Mouse (Mus musculus): ENCODE results near the gene Dock2. TPM values are rescaled to one million over a fixed set of nuclear protein-coding genes. Genes with fewer than 3 reads are reported as not detected.

Dock2 gene
- total and polyA plus RNA-seq, 2 experiments from 2014 or later, result 1.0 to 1.4 TPM

- no peak for TF ChIP-seq CTCF (IDR thresholded peaks at IDR 0.05; ENCODE audit: low read depth)
- no peak overlapping the region for H3K4me2 ChIP-seq (ENCODE audit: low read depth, low read length)
- no peak for ATAC-seq
- no peaks in the 10 kb centered on the region for H3K27me3 ChIP-seq (ENCODE audit: insufficient read depth, low read length)
- H3K4me3 ChIP-seq (ENCODE audit: low read length), result no peak overlapping the region
- H3K36me3 ChIP-seq (ENCODE audit: insufficient read depth, low read length), result no peaks in the 10 kb centered on the region
- WGBS, result 90% methylated on average over 3 of the region's 3 CpGs
- no peak overlapping the region for H3K9ac ChIP-seq (replicated peaks; ENCODE audit: low read length)
- no peaks in the 10 kb centered on the region for H3K9me3 ChIP-seq (ENCODE audit: low read length)
- no peak overlapping the region for H3K27ac ChIP-seq
- no peaks in the 10 kb centered on the region for H3K4me1 ChIP-seq (ENCODE audit: insufficient read depth, low read length)
- no peak for DNase-seq (ENCODE audit: low spot score)
Observed at GRCm38 (mm10) chr11:34195142-34195541, 588.5 kb downstream of the Dock2 start.

GRCm38 (mm10) chr11:34194158-34194941, 589.3 kb downstream of the Dock2 start:
- H3K9me3 ChIP-seq (ENCODE audit: low read length), result no peaks in the 10 kb centered on the region
- 70% methylated on average over 9 of the region's 9 CpGs for WGBS
- DNase-seq (ENCODE audit: low spot score), result no peak
- H3K36me3 ChIP-seq (ENCODE audit: insufficient read depth, low read length), result no peaks in the 10 kb centered on the region
- TF ChIP-seq CTCF (IDR thresholded peaks at IDR 0.05; ENCODE audit: low read depth), result no peak
- H3K4me3 ChIP-seq (ENCODE audit: low read length), result no peak overlapping the region
- H3K27ac ChIP-seq, result no peak overlapping the region
- no peak for ATAC-seq
- no peaks in the 10 kb centered on the region for H3K4me1 ChIP-seq (ENCODE audit: insufficient read depth, low read length)
- no peak overlapping the region for H3K4me2 ChIP-seq (ENCODE audit: low read depth, low read length)
- H3K27me3 ChIP-seq (ENCODE audit: insufficient read depth, low read length), result no peaks in the 10 kb centered on the region
- no peak overlapping the region for H3K9ac ChIP-seq (replicated peaks; ENCODE audit: low read length)

- H3K36me3 ChIP-seq (ENCODE audit: insufficient read depth, low read length), result no peaks in the 10 kb centered on the region
- H3K4me3 ChIP-seq (ENCODE audit: low read length), result no peak overlapping the region
- 58% methylated on average over 3 of the region's 3 CpGs for WGBS
Observed at GRCm38 (mm10) chr11:34193658-34194057, 590.0 kb downstream of the Dock2 start.

GRCm38 (mm10) chr11:34184266-34184665, 599.4 kb downstream of the Dock2 start:
- DNase-seq (ENCODE audit: low spot score), result no peak
- no peaks in the 10 kb centered on the region for H3K36me3 ChIP-seq (ENCODE audit: insufficient read depth, low read length)
- no peaks in the 10 kb centered on the region for H3K9me3 ChIP-seq (ENCODE audit: low read length)
- H3K9ac ChIP-seq (replicated peaks; ENCODE audit: low read length), result no peak overlapping the region
- 0 out of 2 replicates have a peak, but pooled peaks cover 11% of the 10 kb centered on the region for H3K4me1 ChIP-seq (ENCODE audit: insufficient read depth, low read length)
- no peak overlapping the region for H3K27ac ChIP-seq
- H3K4me3 ChIP-seq (ENCODE audit: low read length), result no peak overlapping the region
- 79% methylated on average over 2 of the region's 2 CpGs for WGBS
- TF ChIP-seq CTCF (IDR thresholded peaks at IDR 0.05; ENCODE audit: low read depth), result no peak
- ATAC-seq, result no peak
- H3K4me2 ChIP-seq (ENCODE audit: low read depth, low read length), result no peak overlapping the region
- H3K27me3 ChIP-seq (ENCODE audit: insufficient read depth, low read length), result no peaks in the 10 kb centered on the region

More at GRCm38 (mm10) chr11:34193658-34194057, 590.0 kb downstream of the Dock2 start:
- H3K9me3 ChIP-seq (ENCODE audit: low read length), result no peaks in the 10 kb centered on the region
- no peaks in the 10 kb centered on the region for H3K4me1 ChIP-seq (ENCODE audit: insufficient read depth, low read length)
- H3K4me2 ChIP-seq (ENCODE audit: low read depth, low read length), result no peak overlapping the region
- H3K9ac ChIP-seq (replicated peaks; ENCODE audit: low read length), result no peak overlapping the region
- DNase-seq (ENCODE audit: low spot score), result no peak
- no peak overlapping the region for H3K27ac ChIP-seq
- TF ChIP-seq CTCF (IDR thresholded peaks at IDR 0.05; ENCODE audit: low read depth), result no peak
- no peak for ATAC-seq
- H3K27me3 ChIP-seq (ENCODE audit: insufficient read depth, low read length), result no peaks in the 10 kb centered on the region

GRCm38 (mm10) chr11:34181214-34182117, 602.2 kb downstream of the Dock2 start:
- Histone ChIP-seq H3K4me3 (ENCODE audit: low read length) (no peak overlapping the region), H3K9me3 (ENCODE audit: low read length) (no peaks in the 10 kb centered on the region), H3K4me2 (ENCODE audit: low read depth, low read length) (no peak overlapping the region), H3K36me3 (ENCODE audit: insufficient read depth, low read length) (no peaks in the 10 kb centered on the region), H3K27me3 (ENCODE audit: insufficient read depth, low read length) (no peaks in the 10 kb centered on the region), H3K27ac (no peak overlapping the region; the same call in 1 of the 2 replicates), H3K4me1 (ENCODE audit: insufficient read depth, low read length) (0 out of 2 replicates have a peak, but pooled peaks cover 11% of the 10 kb centered on the region), H3K9ac (replicated peaks; ENCODE audit: low read length) (no peak overlapping the region)
- ATAC-seq (peak; percentile 93), DNase-seq (ENCODE audit: low spot score) (peak; percentile 80)
- 17% methylated on average over 8 of the region's 8 CpGs for WGBS
- no peak for TF ChIP-seq CTCF (IDR thresholded peaks at IDR 0.05; ENCODE audit: low read depth)

GRCm38 (mm10) chr11:34178752-34179151, 604.9 kb downstream of the Dock2 start:
- TF ChIP-seq CTCF (IDR thresholded peaks at IDR 0.05; ENCODE audit: low read depth), result no peak
- Histone ChIP-seq H3K9me3 (ENCODE audit: low read length) (no peaks in the 10 kb centered on the region), H3K9ac (replicated peaks; ENCODE audit: low read length) (no peak overlapping the region), H3K4me2 (ENCODE audit: low read depth, low read length) (no peak overlapping the region), H3K36me3 (ENCODE audit: insufficient read depth, low read length) (no peaks in the 10 kb centered on the region), H3K4me1 (ENCODE audit: insufficient read depth, low read length) (0 out of 2 replicates have a peak, but pooled peaks cover 11% of the 10 kb centered on the region), H3K27ac (no peak overlapping the region), H3K4me3 (ENCODE audit: low read length) (no peak overlapping the region), H3K27me3 (ENCODE audit: insufficient read depth, low read length) (no peaks in the 10 kb centered on the region)
- no peak for ATAC-seq
- 78% methylated on average over 2 of the region's 2 CpGs for WGBS
- no peak for DNase-seq (ENCODE audit: low spot score)

Other genes with a start within 250 kb of the Dock2 start
- 0.61 and 1.6 TPM in 2 replicates for gene Spdl1, start 49.7 kb upstream of the Dock2 start, total RNA-seq (2014; rRNA removed)
- 2.0 and 2.4 TPM in 2 replicates for gene Spdl1, start 49.7 kb upstream of the Dock2 start, polyA plus RNA-seq (2015; fragmentation: Nextera tagmentation; extraction: Ambion mirVana)

Data from hindbrain, postnatal 0 days (tissue).